Mouse (Mus musculus): ENCODE measurements around the gene Numbl.
A peak's percentile ranks its signal among the peaks of the same experiment; 100 is the strongest.

The Numbl gene

GRCm38 (mm10) chr7:27291795-27292466 lies 33.7 kb downstream of the Numbl start:
- no peak for DNase-seq (ENCODE audit: low read depth, low spot score)

GRCm38 (mm10) chr7:27295956-27296355 lies 37.7 kb downstream of the Numbl start:
- no peak for DNase-seq (ENCODE audit: low read depth, low spot score)

- DNase-seq (ENCODE audit: low read depth, low spot score): peak; percentile 34
These were observed 38.3 kb downstream of the Numbl start for GRCm38 (mm10) chr7:27296518-27296917.

GRCm38 (mm10) chr7:27298033-27298610 lies 39.9 kb downstream of the Numbl start:
- DNase-seq (ENCODE audit: low read depth, low spot score): peak; percentile 38

GRCm38 (mm10) chr7:27298816-27299215 lies 40.6 kb downstream of the Numbl start:
- no peak for DNase-seq (ENCODE audit: low read depth, low spot score)

GRCm38 (mm10) chr7:27300351-27300750 lies 42.1 kb downstream of the Numbl start:
- no peak for DNase-seq (ENCODE audit: low read depth, low spot score)

GRCm38 (mm10) chr7:27300801-27301200 lies 42.6 kb downstream of the Numbl start:
- DNase-seq (ENCODE audit: low read depth, low spot score): no peak

GRCm38 (mm10) chr7:27302172-27302571 lies 43.9 kb downstream of the Numbl start:
- peak; percentile 91 for DNase-seq (ENCODE audit: low read depth, low spot score)

- DNase-seq (ENCODE audit: low read depth, low spot score): no peak
These were observed 47.0 kb downstream of the Numbl start for GRCm38 (mm10) chr7:27305091-27305730.

GRCm38 (mm10) chr7:27306161-27307160 lies 48.2 kb downstream of the Numbl start:
- DNase-seq (ENCODE audit: low read depth, low spot score): peak; percentile 89

GRCm38 (mm10) chr7:27307551-27307950 lies 49.3 kb downstream of the Numbl start:
- peak; percentile 87 for DNase-seq (ENCODE audit: low read depth, low spot score)

GRCm38 (mm10) chr7:27308821-27309549 lies 50.8 kb downstream of the Numbl start:
- peak; percentile 98 for DNase-seq (ENCODE audit: low read depth, low spot score)

- DNase-seq (ENCODE audit: low read depth, low spot score): no peak
These were observed 51.6 kb downstream of the Numbl start for GRCm38 (mm10) chr7:27309832-27310231.

GRCm38 (mm10) chr7:27310306-27310705 lies 52.1 kb downstream of the Numbl start:
- peak; percentile 83 for DNase-seq (ENCODE audit: low read depth, low spot score)

GRCm38 (mm10) chr7:27310996-27311535 lies 52.8 kb downstream of the Numbl start:
- DNase-seq (ENCODE audit: low read depth, low spot score): peak; percentile 97

GRCm38 (mm10) chr7:27311651-27312284 lies 53.5 kb downstream of the Numbl start:
- peak; percentile 50 for DNase-seq (ENCODE audit: low read depth, low spot score)

- DNase-seq (ENCODE audit: low read depth, low spot score): no peak
These were observed 56.2 kb downstream of the Numbl start for GRCm38 (mm10) chr7:27314393-27314792.

GRCm38 (mm10) chr7:27315958-27316357 lies 57.7 kb downstream of the Numbl start:
- DNase-seq (ENCODE audit: low read depth, low spot score): no peak

GRCm38 (mm10) chr7:27319411-27319810 lies 61.2 kb downstream of the Numbl start:
- DNase-seq (ENCODE audit: low read depth, low spot score): no peak

- DNase-seq (ENCODE audit: low read depth, low spot score): peak; percentile 86
These were observed 64.1 kb downstream of the Numbl start for GRCm38 (mm10) chr7:27322291-27322690.

Data from ES-CJ7 (cell line).